Mouse (Mus musculus) induced T-regulatory cell, adult 2 months (primary cell): ENCODE results near the gene Tmem143.

ENCODE experiments used
- DNase-seq: peaks from one replicate; pipeline ENCODE4 v3.0.0-alpha.2; 2012; ENCODE audit warnings: low read depth

Gene Tmem143

GRCm38 (mm10) chr7:45922928-45923761 is 26.4 kb downstream of the Tmem143 start:
- DNase-seq, result peak; percentile 99

- peak; percentile 68 for DNase-seq
Measured at GRCm38 (mm10) chr7:45923762-45924428, 27.2 kb downstream of the Tmem143 start, which contains the start of gene Ccdc114. Ccdc114 (plus strand) TSS chr7:45924072.

GRCm38 (mm10) chr7:45924429-45924816 is 27.7 kb downstream of the Tmem143 start:
- DNase-seq, result peak; percentile 59

GRCm38 (mm10) chr7:45928626-45929295 is 32.0 kb downstream of the Tmem143 start:
- no peak for DNase-seq

- DNase-seq, result peak; percentile 35
Measured at GRCm38 (mm10) chr7:45929688-45930087, 32.9 kb downstream of the Tmem143 start.

- peak; percentile 42 for DNase-seq
Measured at GRCm38 (mm10) chr7:45933766-45934165, 37.0 kb downstream of the Tmem143 start.

GRCm38 (mm10) chr7:45935114-45935513 is 38.4 kb downstream of the Tmem143 start:
- peak; percentile 90 for DNase-seq

- no peak for DNase-seq
Measured at GRCm38 (mm10) chr7:45939836-45940235, 43.1 kb downstream of the Tmem143 start.

- no peak for DNase-seq
Measured at GRCm38 (mm10) chr7:45941986-45942385, 45.2 kb downstream of the Tmem143 start.

GRCm38 (mm10) chr7:45943280-45943679 is 46.5 kb downstream of the Tmem143 start:
- DNase-seq, result peak; percentile 43

- DNase-seq, result no peak
Measured at GRCm38 (mm10) chr7:45949061-45949460, 52.3 kb downstream of the Tmem143 start.

- no peak for DNase-seq
Measured at GRCm38 (mm10) chr7:45956611-45957010, 59.9 kb downstream of the Tmem143 start.
